Mouse (Mus musculus) heart, postnatal 0 days (tissue): ENCODE measurements around the gene Itgb3. TPM values are rescaled to one million over a fixed set of nuclear protein-coding genes. Genes with fewer than 3 reads are reported as not detected.
A peak's percentile ranks its signal among the peaks of the same experiment; 100 is the strongest.

Experiments used
- ATAC-seq: fragments of 200-750 bp; cut with Nextera tagmentation; 2 replicates; pipeline ENCODE4 v1.8.0; 2017; ENCODE audit warnings: low read depth, moderate number of reproducible peaks, moderate library complexity; ENCODE audit not compliant: insufficient read depth
- DNase-seq: peaks from one replicate; pipeline ENCODE4 v3.0.0-alpha.2; 2016; ENCODE audit warnings: low spot score
- H3K27ac ChIP-seq: fragments of 300-500 bp; sonication (generic); 2 replicates; pipeline ENCODE4 v1.5.1; 2014; ENCODE audit warnings: low read depth, mild to moderate bottlenecking
- H3K27me3 ChIP-seq: fragments of 300-500 bp; sonication (generic); 2 replicates; pipeline ENCODE4 v1.6.1; 2014; ENCODE audit warnings: low read length, mixed read lengths; ENCODE audit not compliant: control insufficient read depth, insufficient read depth
- H3K36me3 ChIP-seq: fragments of 300-500 bp; sonication (generic); replicated peaks from 2 replicates; pipeline ENCODE4 v1.6.1; 2014; ENCODE audit warnings: low read length, mixed read lengths; ENCODE audit not compliant: control insufficient read depth, insufficient read depth
- H3K4me1 ChIP-seq: fragments of 300-500 bp; sonication (generic); 2 replicates; pipeline ENCODE4 v1.6.1; 2014; ENCODE audit warnings: antibody characterized with exemption; ENCODE audit not compliant: control insufficient read depth, insufficient read depth
- H3K4me2 ChIP-seq: fragments of 300-500 bp; sonication (generic); 2 replicates; pipeline ENCODE4 v1.6.1; 2014; ENCODE audit warnings: low read depth, mild to moderate bottlenecking, low read length, moderate library complexity
- H3K4me3 ChIP-seq: fragments of 300-500 bp; sonication (generic); 2 replicates; pipeline ENCODE4 v1.5.1; 2014; ENCODE audit warnings: low read depth, low read length
- H3K9ac ChIP-seq: fragments of 300-500 bp; sonication (generic); replicated peaks from 2 replicates; pipeline ENCODE4 v1.6.1; 2014; ENCODE audit warnings: low read depth, low read length, mixed read lengths
- H3K9me3 ChIP-seq: fragments of 300-500 bp; sonication (generic); replicated peaks from 2 replicates; pipeline ENCODE4 v1.6.1; 2016; ENCODE audit warnings: low read length; ENCODE audit not compliant: control insufficient read depth
- CTCF ChIP-seq: IDR thresholded peaks from 2 replicates; pipeline ENCODE4 v1.5.1; 2016; ENCODE audit warnings: antibody characterized with exemption, control low read depth, low read depth
- EP300 ChIP-seq: IDR thresholded peaks from 2 replicates; pipeline ENCODE4 v1.6.1; 2016; ENCODE audit warnings: antibody characterized with exemption, low read depth
- WGBS: fragments of 180-500 bp; shearing (Covaris S2); extraction: QIAGEN DNeasy Blood & Tissue Kit; methylation state at CpG from one replicate; pipeline ENCODE4 v1.1.7; 2014; 5-methylcytosine and 5-hydroxymethylcytosine counted together
- polyA plus RNA-seq: library from polyadenylated mRNA; unstranded; fragments of >200 nt; fragmentation: Nextera tagmentation; extraction: Ambion mirVana; gene quantifications from 2 replicates; pipeline ENCODE4 v1.2.1, GENCODE M21; 2015
- total RNA-seq: library from RNA; depleted of rRNA; stranded (reverse); fragments of >200 nt; gene quantifications from 2 replicates; pipeline ENCODE4 v1.2.3, GENCODE M21; 2014; ENCODE audit warnings: low replicate concordance; rRNA removed

Itgb3 gene
- total RNA-seq (5.2 and 16.4 TPM in 2 replicates), polyA plus RNA-seq (1.6 and 1.7 TPM in 2 replicates)

DNA sequence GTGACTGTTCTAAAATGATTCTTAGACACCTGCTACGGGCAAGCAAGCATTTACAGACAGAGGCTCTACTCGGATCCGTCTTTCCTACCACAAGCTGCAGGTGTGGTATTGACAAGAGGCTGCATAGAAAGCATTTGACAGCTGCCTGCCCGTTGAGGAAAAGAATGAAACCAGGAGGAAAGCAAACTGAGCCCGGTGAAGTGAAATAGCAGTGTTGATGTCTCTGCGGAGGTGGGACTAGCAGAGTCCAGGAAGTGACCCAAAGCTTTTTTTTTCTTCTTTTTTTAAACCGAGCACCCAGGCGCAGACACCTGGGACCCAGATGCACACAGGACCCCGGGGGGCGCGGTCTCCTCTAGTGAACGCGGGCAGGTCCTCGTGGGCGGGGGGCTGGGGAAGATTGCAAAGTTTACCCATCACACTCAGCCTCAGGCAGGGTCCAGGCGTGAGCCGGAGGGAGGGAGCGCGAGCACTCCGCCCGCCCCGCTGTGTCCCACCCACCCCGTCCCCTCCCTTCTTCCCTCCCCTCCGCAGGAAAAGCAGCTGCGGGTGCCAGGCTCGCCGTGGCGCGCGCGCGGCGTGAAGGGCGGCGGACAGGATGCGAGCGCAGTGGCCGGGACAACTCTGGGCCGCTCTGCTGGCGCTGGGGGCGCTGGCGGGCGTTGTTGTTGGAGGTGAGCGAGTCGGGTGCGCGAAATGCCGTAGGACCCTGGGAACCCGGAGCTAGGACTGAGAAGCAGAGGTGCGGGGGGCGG, at the start of gene Itgb3:
Itgb3 (plus strand) TSS at position 510 of the 755 bp plus-strand sequence.
- H3K27ac ChIP-seq = peak within 1 kb of the TSS; percentile 26; the same call in 1 of the 2 replicates
- no peaks in the 10 kb centered on the region for H3K27me3 ChIP-seq
- H3K9me3 ChIP-seq = no peaks in the 10 kb centered on the region
- H3K4me1 ChIP-seq = 0 out of 2 replicates have a peak, but pooled peaks cover 4% of the 10 kb centered on the region
- ATAC-seq (peak; percentile 80), DNase-seq (peak; percentile 64)
- 2% methylated on average over 43 of the region's 51 CpGs for WGBS
- H3K9ac ChIP-seq = peak within 1 kb of the TSS; percentile 39; the same call in 1 of the 2 replicates
- H3K36me3 ChIP-seq = no peaks in the 10 kb centered on the region
- peak within 1 kb of the TSS; percentile 74 for H3K4me2 ChIP-seq
- H3K4me3 ChIP-seq = peak within 1 kb of the TSS; percentile 51
- TF ChIP-seq CTCF (peak; percentile 39), EP300 (no peak)

GRCm38 (mm10) chr11:104558065-104558464, 49.7 kb upstream of the Itgb3 start:
- no peaks in the 10 kb centered on the region for H3K27me3 ChIP-seq
- H3K4me1 ChIP-seq = peaks cover 29% of the 10 kb centered on the region; the same call in 1 of the 2 replicates
- H3K4me2 ChIP-seq = no peak overlapping the region
- no peak for TF ChIP-seq EP300
- TF ChIP-seq CTCF = no peak
- DNase-seq = peak; percentile 70
- no peak overlapping the region for H3K9ac ChIP-seq
- H3K4me3 ChIP-seq = no peak overlapping the region
- no peaks in the 10 kb centered on the region for H3K9me3 ChIP-seq
- 19% methylated on average over 4 of the region's 4 CpGs for WGBS
- no peaks in the 10 kb centered on the region for H3K36me3 ChIP-seq
- ATAC-seq = peak; percentile 39; the same call in 1 of the 2 replicates
- H3K27ac ChIP-seq = peak overlapping the region; percentile 87

- no peak for TF ChIP-seq CTCF
- H3K9me3 ChIP-seq = no peaks in the 10 kb centered on the region
- no peak overlapping the region for H3K4me2 ChIP-seq
- no peak overlapping the region for H3K4me3 ChIP-seq
- DNase-seq (peak; percentile 51), ATAC-seq (peak; percentile 77)
- H3K27me3 ChIP-seq = no peaks in the 10 kb centered on the region
- peak overlapping the region; percentile 53; the same call in 1 of the 2 replicates for H3K9ac ChIP-seq
- H3K27ac ChIP-seq = peak overlapping the region; percentile 87
- no peaks in the 10 kb centered on the region for H3K36me3 ChIP-seq
- peaks cover 29% of the 10 kb centered on the region; the same call in 1 of the 2 replicates for H3K4me1 ChIP-seq
- 33% methylated on average over 4 of the region's 4 CpGs for WGBS
Measured at GRCm38 (mm10) chr11:104558651-104559403, 49.0 kb upstream of the Itgb3 start.

GRCm38 (mm10) chr11:104560971-104561370, 46.8 kb upstream of the Itgb3 start:
- H3K36me3 ChIP-seq = no peaks in the 10 kb centered on the region
- 0 out of 2 replicates have a peak overlapping the region, but pooled peaks have one; percentile 9 for H3K9ac ChIP-seq
- WGBS = 7% methylated on average over 2 of the region's 2 CpGs
- peak overlapping the region; percentile 87 for H3K27ac ChIP-seq
- no peak overlapping the region; the same call in 1 of the 2 replicates for H3K4me2 ChIP-seq
- TF ChIP-seq EP300 (no peak), CTCF (no peak)
- no peaks in the 10 kb centered on the region for H3K9me3 ChIP-seq
- ATAC-seq (peak; percentile 56), DNase-seq (peak; percentile 79)
- H3K4me1 ChIP-seq = peaks cover 31% of the 10 kb centered on the region; the same call in 1 of the 2 replicates
- H3K4me3 ChIP-seq = no peak overlapping the region
- H3K27me3 ChIP-seq = no peaks in the 10 kb centered on the region

DNA sequence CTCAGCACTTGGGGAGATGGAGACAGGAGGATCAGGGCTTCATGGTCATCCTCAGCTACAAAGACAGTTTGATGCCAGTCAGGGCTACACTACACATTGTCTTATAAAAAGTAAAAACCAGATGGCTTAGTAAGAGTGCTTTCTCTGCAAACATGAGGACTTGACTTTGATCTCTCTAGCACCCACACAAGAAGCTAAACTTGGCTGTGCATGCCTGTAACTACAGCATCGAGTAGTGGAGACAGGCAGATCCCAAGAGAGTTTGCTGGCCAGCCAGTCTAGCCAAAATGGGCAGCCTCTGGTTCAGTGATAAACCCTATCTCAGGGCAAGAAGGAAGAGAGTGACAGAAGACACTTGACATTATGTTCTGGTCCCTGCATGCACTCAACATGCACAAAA, 44.3 kb upstream of the Itgb3 start:
- Histone ChIP-seq H3K4me1 (peaks cover 37% of the 10 kb centered on the region), H3K27me3 (no peaks in the 10 kb centered on the region), H3K4me3 (no peak overlapping the region), H3K9me3 (no peaks in the 10 kb centered on the region), H3K27ac (no peak overlapping the region), H3K9ac (no peak overlapping the region), H3K4me2 (no peak overlapping the region), H3K36me3 (no peaks in the 10 kb centered on the region)
- ATAC-seq (no peak), DNase-seq (no peak)
- TF ChIP-seq EP300 = no peak
- TF ChIP-seq CTCF = no peak
- WGBS = 18% methylated on average over 1 of the region's 1 CpGs
